Mouse (Mus musculus) kidney, postnatal 14 days (tissue): ENCODE measurements at regions not wholly inside any gene's neighbourhood (a gene's known extent, or its start where the extent isn't known, plus 50 kb on each side); places are given as distances from the start of the nearest gene placed in this dataset.

ENCODE experiments used
- DNase-seq: peaks from one replicate; pipeline ENCODE4 v3.0.0; 2022; ENCODE audit warnings: mixed read lengths

- DNase-seq, result no peak
Observed at GRCm38 (mm10) chr1:105206216-105206615, 150.3 kb downstream of the Rnf152 start.

- DNase-seq, result peak; percentile 40
Observed at GRCm38 (mm10) chr1:105199305-105199704, 157.2 kb downstream of the Rnf152 start.

- DNase-seq, result no peak
Observed at GRCm38 (mm10) chr1:105191126-105191525, 165.4 kb downstream of the Rnf152 start.

- no peak for DNase-seq
Observed at GRCm38 (mm10) chr1:105188920-105189266, 167.6 kb downstream of the Rnf152 start.

- DNase-seq, result no peak
Observed at GRCm38 (mm10) chr1:105188210-105188919, 168.1 kb downstream of the Rnf152 start.

GRCm38 (mm10) chr1:105184470-105184869 is 172.0 kb downstream of the Rnf152 start:
- no peak for DNase-seq

GRCm38 (mm10) chr1:105179371-105179823 is 177.1 kb downstream of the Rnf152 start:
- DNase-seq, result peak; percentile 86

GRCm38 (mm10) chr1:105178773-105179172 is 177.7 kb downstream of the Rnf152 start:
- DNase-seq, result peak; percentile 45

GRCm38 (mm10) chr1:105177938-105178337 is 178.6 kb downstream of the Rnf152 start:
- no peak for DNase-seq

GRCm38 (mm10) chr1:105177015-105177762 is 179.3 kb downstream of the Rnf152 start:
- no peak for DNase-seq

- DNase-seq, result no peak
Observed at GRCm38 (mm10) chr1:105170979-105171378, 185.5 kb downstream of the Rnf152 start.

- no peak for DNase-seq
Observed at GRCm38 (mm10) chr1:105170114-105170506, 186.4 kb downstream of the Rnf152 start.

GRCm38 (mm10) chr1:105169455-105170113 is 186.9 kb downstream of the Rnf152 start:
- DNase-seq, result no peak

- no peak for DNase-seq
Observed at GRCm38 (mm10) chr1:105168808-105169207, 187.7 kb downstream of the Rnf152 start.

- DNase-seq, result no peak
Observed at GRCm38 (mm10) chr1:105157459-105158124, 198.9 kb downstream of the Rnf152 start.

- DNase-seq, result no peak
Observed at GRCm38 (mm10) chr1:105152175-105152828, 204.2 kb downstream of the Rnf152 start.

- DNase-seq, result no peak
Observed at GRCm38 (mm10) chr1:105151466-105151846, 205.1 kb downstream of the Rnf152 start.

- DNase-seq, result no peak
Observed at GRCm38 (mm10) chr1:105150624-105151465, 205.7 kb downstream of the Rnf152 start.

- DNase-seq, result no peak
Observed at GRCm38 (mm10) chr1:105148792-105149191, 207.7 kb downstream of the Rnf152 start.

GRCm38 (mm10) chr1:105148048-105148447 is 208.5 kb downstream of the Rnf152 start:
- no peak for DNase-seq

GRCm38 (mm10) chr1:105123936-105124335 is 232.6 kb downstream of the Rnf152 start:
- no peak for DNase-seq

- DNase-seq, result no peak
Observed at GRCm38 (mm10) chr1:105117888-105118287, 238.6 kb downstream of the Rnf152 start.
